In the genomic region with DNA sequence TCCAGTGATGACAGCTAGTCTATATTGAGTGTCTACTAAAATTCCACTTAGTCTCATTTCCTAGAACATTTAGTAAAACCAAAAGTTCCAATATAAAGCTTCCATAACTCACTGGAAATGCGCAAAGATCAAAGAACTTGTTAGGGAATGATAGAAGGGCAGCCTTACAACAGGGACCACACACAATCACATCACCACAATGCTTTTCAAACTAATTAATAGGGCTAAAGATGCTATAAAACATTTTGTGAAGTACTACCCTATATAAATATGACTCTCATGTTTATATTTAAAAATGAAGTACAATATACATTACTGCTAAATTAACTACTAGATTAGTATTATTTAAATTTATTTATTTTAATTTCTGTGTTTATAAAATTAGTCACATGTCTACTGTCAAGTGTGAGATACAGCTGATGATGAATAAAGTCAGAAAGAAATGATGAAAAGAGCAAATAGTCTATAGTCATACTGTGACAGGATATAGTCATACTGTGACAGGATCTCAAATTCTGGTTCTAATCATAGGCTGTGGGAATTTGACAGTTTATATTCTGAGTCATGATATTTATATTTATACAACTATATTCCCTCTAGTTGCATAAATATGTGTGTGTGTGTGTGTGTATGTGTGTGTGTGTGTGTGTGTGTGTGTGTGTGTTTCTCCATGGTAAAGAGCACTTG, we compare ENCODE assay signal across 21 mouse cellular contexts.
DNase-seq lines count a peak whose midpoint lies in the region; ATAC-seq and TF ChIP-seq lines count a peak whose summit lies in the region.
"Had no signal": no experiment of that assay in that cellular context is flagged by ENCODE, and none has a peak within 500 bp of the region (broad histone marks: within the 10 kb centered on the region; RNA-seq: fewer than 3 reads in every experiment).

No protein-coding gene starts in this region.

- H3K4me2 ChIP-seq in lung, embryonic 14.5 days = no peak overlapping the region
- no peak overlapping the region for H3K4me2 ChIP-seq in lung, embryonic 16.5 days (ENCODE audit: low read depth, low read length)
- H3K4me2 ChIP-seq: embryonic facial prominence, embryonic 13.5 days; embryonic facial prominence, embryonic 15.5 days; forebrain, embryonic 12.5 days had no signal

- H3K4me3 ChIP-seq in lung, embryonic 14.5 days (ENCODE audit: low read depth, low read length) = no peak overlapping the region
- H3K4me3 ChIP-seq in lung, embryonic 16.5 days (ENCODE audit: low read length) = no peak overlapping the region
- H3K4me3 ChIP-seq: embryonic facial prominence, embryonic 13.5 days; embryonic facial prominence, embryonic 15.5 days; erythroblast, embryonic 14.5 days; forebrain, embryonic 10.5 days; forebrain, embryonic 12.5 days had no signal

- H3K36me3 ChIP-seq in lung, embryonic 14.5 days (ENCODE audit: insufficient read depth) = no peaks in the 10 kb centered on the region
- no peaks in the 10 kb centered on the region for H3K36me3 ChIP-seq in lung, embryonic 16.5 days (ENCODE audit: control insufficient read depth, insufficient read depth, low read length)
- H3K36me3 ChIP-seq: embryonic facial prominence, embryonic 13.5 days; embryonic facial prominence, embryonic 15.5 days; forebrain, embryonic 10.5 days; forebrain, embryonic 12.5 days had no signal

- H3K9me3 ChIP-seq in lung, embryonic 14.5 days (ENCODE audit: low read depth, low read length) = no peaks in the 10 kb centered on the region
- H3K9me3 ChIP-seq in lung, embryonic 16.5 days (ENCODE audit: control insufficient read depth, low read length) = no peaks in the 10 kb centered on the region
- H3K9me3 ChIP-seq: embryonic facial prominence, embryonic 13.5 days; embryonic facial prominence, embryonic 15.5 days; forebrain, embryonic 10.5 days; forebrain, embryonic 12.5 days had no signal

- 74% methylated on average over 1 of the region's 1 CpGs for WGBS in lung, embryonic 14.5 days
- 72% methylated on average over 1 of the region's 1 CpGs for WGBS in lung, embryonic 16.5 days

- no peaks in the 10 kb centered on the region for H3K4me1 ChIP-seq in lung, embryonic 14.5 days (ENCODE audit: insufficient read depth)
- H3K4me1 ChIP-seq in lung, embryonic 16.5 days (replicated peaks; ENCODE audit: control insufficient read depth, insufficient read depth, low read length) = no peaks in the 10 kb centered on the region
- H3K4me1 ChIP-seq: embryonic facial prominence, embryonic 13.5 days; embryonic facial prominence, embryonic 15.5 days; forebrain, embryonic 10.5 days; forebrain, embryonic 12.5 days had no signal

- no peak overlapping the region for H3K9ac ChIP-seq in lung, embryonic 14.5 days
- no peak overlapping the region for H3K9ac ChIP-seq in lung, embryonic 16.5 days (ENCODE audit: low read length)
- H3K9ac ChIP-seq: embryonic facial prominence, embryonic 13.5 days; embryonic facial prominence, embryonic 15.5 days; forebrain, embryonic 12.5 days had no signal

- TF ChIP-seq CTCF in lung, embryonic 14.5 days (IDR thresholded peaks at IDR 0.05; ENCODE audit: low read depth) = no peak

- H3K27me3 ChIP-seq in lung, embryonic 14.5 days (ENCODE audit: insufficient read depth, low read length) = no peaks in the 10 kb centered on the region
- H3K27me3 ChIP-seq in lung, embryonic 16.5 days (ENCODE audit: control insufficient read depth, insufficient read depth, low read depth, low read length) = no peaks in the 10 kb centered on the region
- H3K27me3 ChIP-seq: embryonic facial prominence, embryonic 13.5 days; embryonic facial prominence, embryonic 15.5 days; forebrain, embryonic 12.5 days had no signal

- ATAC-seq in lung, embryonic 14.5 days (ENCODE audit: insufficient read depth) = peak; percentile 90
- ATAC-seq in lung, embryonic 16.5 days (ENCODE audit: low read depth) = peak; percentile 60
- ATAC-seq: forebrain, embryonic 14.5 days; forebrain, embryonic 16.5 days had no signal

- peak; percentile 20 for DNase-seq in lung, embryonic 14.5 days
- no peak for DNase-seq in lung, postnatal 4 days
- DNase-seq in lung, postnatal 36 days = no peak
- DNase-seq: adrenal gland, adult 2 months; adrenal gland, postnatal 10 days; adrenal gland, postnatal 25 days; cerebellum, adult 11 months; cerebellum, adult 18-20 months; cerebellum, adult 8-10 months; cerebellum, adult 9-11 months; cerebellum, postnatal 14 days; cerebellum, postnatal 36 days; embryo, embryonic 11 days had no signal

- no peak overlapping the region for H3K27ac ChIP-seq in lung, embryonic 14.5 days (ENCODE audit: low read depth)
- no peak overlapping the region for H3K27ac ChIP-seq in lung, embryonic 16.5 days (ENCODE audit: low read length)
- H3K27ac ChIP-seq: embryonic facial prominence, embryonic 13.5 days; embryonic facial prominence, embryonic 15.5 days; forebrain, embryonic 10.5 days; forebrain, embryonic 12.5 days had no signal
